Mouse (Mus musculus) granulocyte monocyte progenitor cell, adult 5-6 weeks (primary cell): ENCODE measurements around the gene Rxrb. TPM values are rescaled to one million over a fixed set of nuclear protein-coding genes. Genes with fewer than 3 reads are reported as not detected.
A peak's percentile ranks its signal among the peaks of the same experiment; 100 is the strongest.

Experiments
- ATAC-seq: replicated peaks from 2 replicates; pipeline ENCODE4 v1.8.0; 2016; ENCODE audit warnings: mild to moderate bottlenecking, moderate TSS enrichment, inconsistent platforms; ENCODE audit not compliant: poor library complexity, severe bottlenecking
- total RNA-seq, 2 experiments: library from RNA; stranded (forward) in 1 of 2; stranded (reverse) in 1 of 2; fragments of 200-712, 200-1000 nt in 1 of 2; fragments of >200 nt in 1 of 2; fragmentation: Nextera tagmentation in 1 of 2; gene quantifications; 2 replicates each; pipeline ENCODE4 v1.2.3; 2014 to 2017

Gene Rxrb
- total RNA-seq, 2 experiments from 2014 or later = 47.2 to 51.0 TPM

- ATAC-seq = no peak
These were observed 6.5 kb upstream of the Rxrb start for GRCm38 (mm10) chr17:34024861-34025755.

GRCm38 (mm10) chr17:34025756-34026151, 5.9 kb upstream of the Rxrb start:
- ATAC-seq = no peak

- no peak for ATAC-seq
These were observed 5.4 kb upstream of the Rxrb start for GRCm38 (mm10) chr17:34026221-34026620.

- peak; percentile 34 for ATAC-seq
These were observed 4.5 kb upstream of the Rxrb start for GRCm38 (mm10) chr17:34026917-34027655.

GRCm38 (mm10) chr17:34027656-34028223, 3.9 kb upstream of the Rxrb start, which contains the start of gene H2-Ke6:
TSS of gene H2-Ke6 (minus strand) at chr17:34028060.
- ATAC-seq = peak; percentile 50

- no peak for ATAC-seq
These were observed 3.0 kb upstream of the Rxrb start for GRCm38 (mm10) chr17:34028501-34029149.

GRCm38 (mm10) chr17:34029150-34029889, 2.3 kb upstream of the Rxrb start:
- ATAC-seq = no peak

DNA sequence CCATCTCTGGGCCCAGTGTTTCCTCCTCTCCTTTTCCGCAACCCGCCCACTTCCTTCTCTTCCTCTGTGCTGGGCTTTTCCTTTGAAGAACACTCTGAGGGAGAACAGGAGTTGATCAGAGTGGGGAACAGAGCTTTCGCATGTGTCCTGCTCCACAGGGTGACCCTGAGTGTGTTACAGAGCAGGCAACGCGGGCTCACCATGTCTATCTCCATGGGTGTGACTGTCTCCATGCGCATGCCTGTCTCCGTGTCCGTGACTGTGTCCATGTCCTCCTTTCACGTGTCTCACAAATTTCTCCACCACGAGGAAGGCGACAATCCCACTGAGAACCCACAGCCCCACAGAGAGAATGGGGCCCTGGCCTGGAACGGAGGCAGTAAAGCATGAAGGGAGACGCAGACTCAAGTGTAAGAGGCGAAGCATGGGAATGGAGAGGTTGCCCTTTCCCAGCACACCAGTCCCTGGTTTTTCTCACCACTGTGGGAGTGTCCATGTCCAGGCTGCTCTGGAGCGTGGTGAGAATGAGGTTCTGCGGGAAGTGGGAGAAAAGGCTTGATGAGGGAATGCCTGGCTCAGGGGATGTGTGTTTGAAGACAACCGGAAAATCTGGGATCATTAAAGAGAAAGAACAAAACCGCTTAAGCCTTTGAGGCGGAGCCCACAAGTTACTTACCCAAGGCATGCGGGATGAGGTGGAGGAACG, 1.6 kb upstream of the Rxrb start:
- ATAC-seq = no peak

GRCm38 (mm10) chr17:34030861-34031326, 718 bp upstream of the Rxrb start:
- no peak for ATAC-seq

GRCm38 (mm10) chr17:34032174-34032632, 591 bp downstream of the Rxrb start:
- ATAC-seq = no peak

- peak; percentile 6; the same call in 1 of the 2 replicates for ATAC-seq
These were observed 1.2 kb downstream of the Rxrb start for GRCm38 (mm10) chr17:34032806-34033205.

DNA sequence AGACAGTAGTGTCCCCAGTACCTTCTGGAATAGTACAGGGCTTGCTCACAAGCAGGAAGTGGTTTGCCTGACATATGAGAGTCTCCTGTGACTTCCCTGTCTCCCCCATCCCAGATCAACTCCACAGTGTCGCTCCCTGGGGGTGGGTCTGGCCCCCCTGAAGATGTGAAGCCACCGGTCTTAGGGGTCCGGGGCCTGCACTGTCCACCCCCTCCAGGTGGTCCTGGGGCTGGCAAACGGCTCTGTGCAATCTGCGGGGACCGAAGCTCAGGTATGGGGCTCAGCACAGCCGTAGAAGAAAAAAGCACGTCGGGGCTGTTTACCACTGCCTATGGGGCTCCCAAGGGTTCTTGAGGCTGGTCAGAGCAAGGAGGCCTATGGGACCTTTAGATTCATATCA, 1.8 kb downstream of the Rxrb start:
- no peak for ATAC-seq

- 0 out of 2 replicates have a peak, but pooled peaks have one; percentile 9 for ATAC-seq
These were observed 2.5 kb downstream of the Rxrb start for GRCm38 (mm10) chr17:34034064-34034463.

GRCm38 (mm10) chr17:34035517-34035916, 3.9 kb downstream of the Rxrb start:
- ATAC-seq = no peak

GRCm38 (mm10) chr17:34036647-34037046, 5.0 kb downstream of the Rxrb start:
- no peak for ATAC-seq

GRCm38 (mm10) chr17:34037241-34037640, 5.6 kb downstream of the Rxrb start:
- no peak for ATAC-seq

DNA sequence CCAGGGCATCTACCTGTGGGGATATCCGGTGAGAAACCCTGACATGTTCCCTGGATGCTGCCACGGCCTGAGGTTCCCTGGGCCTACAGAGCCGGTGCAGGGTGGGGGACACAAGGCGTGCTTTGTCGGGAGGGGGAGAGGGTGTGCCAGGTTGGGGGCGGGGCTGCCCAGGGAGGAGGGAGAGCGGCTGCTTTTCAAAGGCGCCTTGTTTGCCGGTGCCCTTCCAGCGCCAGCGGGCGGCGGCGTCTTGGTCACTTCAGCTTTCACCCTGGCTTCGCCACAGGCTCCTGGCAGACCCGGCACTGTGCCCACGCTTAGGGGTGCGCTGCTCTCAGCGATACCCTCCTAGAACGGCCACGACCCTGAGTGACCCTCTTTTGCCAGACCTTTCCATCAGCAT, 6.8 kb downstream of the Rxrb start:
- no peak for ATAC-seq

DNA sequence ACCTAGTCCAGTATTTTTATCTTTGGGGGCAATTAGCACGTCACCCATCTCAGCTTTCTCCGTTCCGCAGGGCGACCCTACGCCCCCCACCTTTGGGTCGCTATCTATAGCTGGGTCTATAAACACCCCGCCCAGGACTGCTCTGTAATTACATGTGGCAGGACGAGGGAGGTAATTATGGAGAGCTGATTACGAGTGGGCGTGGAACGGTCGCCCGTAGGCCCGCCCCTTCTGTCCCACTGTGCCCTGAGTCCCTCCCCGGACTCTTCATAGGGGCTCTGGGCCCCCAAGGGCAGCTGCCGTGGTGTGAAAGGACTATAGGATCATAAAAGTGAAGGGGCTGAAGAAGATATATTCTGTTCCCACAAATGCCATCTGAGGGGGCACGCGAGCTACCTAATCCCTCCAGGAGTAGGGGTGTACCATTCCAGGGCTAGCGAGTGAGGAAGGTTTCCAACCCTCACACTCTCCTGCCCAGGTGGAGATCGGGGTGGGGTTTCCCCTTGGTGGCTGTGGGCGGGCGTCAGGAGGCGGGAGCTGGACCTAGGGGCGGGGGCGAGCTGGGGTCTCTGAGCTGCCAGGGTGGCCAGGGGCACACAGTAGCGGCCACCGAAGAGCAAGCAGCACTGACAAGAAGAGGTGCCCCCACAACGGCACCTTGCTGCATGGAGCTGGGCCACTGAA, 7.4 kb downstream of the Rxrb start, which contains the start of gene Col11a2:
Gene Col11a2 (plus strand): TSS at position 560 of the 684 bp plus-strand sequence.
- ATAC-seq = no peak; the same call in 1 of the 2 replicates
